Mouse (Mus musculus) embryonic facial prominence, embryonic 12.5 days (tissue): Measurements from ENCODE around the gene Ints5. TPM values are rescaled to one million over a fixed set of nuclear protein-coding genes. Genes with fewer than 3 reads are reported as not detected.

Source experiments
- ATAC-seq: fragments of 200-750 bp; cut with Nextera tagmentation; 2 replicates; pipeline ENCODE4 v1.8.0; 2017; ENCODE audit not compliant: insufficient number of reproducible peaks, insufficient read depth, low FRiP score, low TSS enrichment
- H3K27ac ChIP-seq: fragments of 300-500 bp; sonication (generic); 2 replicates; pipeline ENCODE4 v1.5.1; 2016; ENCODE audit warnings: mild to moderate bottlenecking
- H3K27me3 ChIP-seq: fragments of 300-500 bp; sonication (generic); 2 replicates; pipeline ENCODE4 v1.6.1; 2016; ENCODE audit warnings: mild to moderate bottlenecking, moderate library complexity
- H3K36me3 ChIP-seq: fragments of 300-500 bp; sonication (generic); 2 replicates; pipeline ENCODE4 v1.6.1; 2016; ENCODE audit warnings: mild to moderate bottlenecking
- H3K4me1 ChIP-seq: fragments of 300-500 bp; sonication (generic); 2 replicates; pipeline ENCODE4 v1.6.1; 2016
- H3K4me2 ChIP-seq: fragments of 300-500 bp; sonication (generic); replicated peaks from 2 replicates; pipeline ENCODE4 v1.6.1; 2016; ENCODE audit warnings: mild to moderate bottlenecking, moderate library complexity
- H3K4me3 ChIP-seq: fragments of 300-500 bp; sonication (generic); 2 replicates; pipeline ENCODE4 v1.5.1; 2016; ENCODE audit warnings: mild to moderate bottlenecking
- H3K9ac ChIP-seq: fragments of 300-500 bp; sonication (generic); 2 replicates; pipeline ENCODE4 v1.6.1; 2016; ENCODE audit warnings: mild to moderate bottlenecking, moderate library complexity
- H3K9me3 ChIP-seq: fragments of 300-500 bp; sonication (generic); 2 replicates; pipeline ENCODE4 v1.6.1; 2016; ENCODE audit warnings: mild to moderate bottlenecking, moderate library complexity
- WGBS: fragments of 180-500 bp; shearing (Covaris S2); methylation state at CpG from one replicate; pipeline ENCODE4 v1.1.7; 2016; 5-methylcytosine and 5-hydroxymethylcytosine counted together
- polyA plus RNA-seq: library from polyadenylated mRNA; unstranded; fragments of >200 nt; fragmentation: Nextera tagmentation; extraction: Ambion mirVana; gene quantifications from 2 replicates; pipeline ENCODE4 v1.2.1, GENCODE M21; 2016

Gene Ints5
- polyA plus RNA-seq, 1 experiment from 2014 or later, result 51.5 TPM

GRCm38 (mm10) chr19:8870838-8871237 is 22.0 kb upstream of the Ints5 start:
- ATAC-seq, result no peak; the same call in 1 of the 2 replicates
- peaks cover 28% of the 10 kb centered on the region for H3K36me3 ChIP-seq
- H3K27ac ChIP-seq, result peak overlapping the region; percentile 84
- H3K4me2 ChIP-seq, result peak overlapping the region; percentile 88
- H3K4me3 ChIP-seq, result peak overlapping the region; percentile 98
- H3K4me1 ChIP-seq, result peaks cover 7% of the 10 kb centered on the region
- WGBS, result 56% methylated on average over 9 of the region's 9 CpGs
- no peaks in the 10 kb centered on the region for H3K27me3 ChIP-seq
- no peaks in the 10 kb centered on the region for H3K9me3 ChIP-seq
- peak overlapping the region; percentile 98 for H3K9ac ChIP-seq

- peak; percentile 95 for ATAC-seq
Measured at GRCm38 (mm10) chr19:8871267-8872186, 21.3 kb upstream of the Ints5 start, which contains the start of gene Ubxn1. TSS of gene Ubxn1 (plus strand) at chr19:8871496.

GRCm38 (mm10) chr19:8872266-8872840 is 20.5 kb upstream of the Ints5 start:
- Histone ChIP-seq H3K9me3 (no peaks in the 10 kb centered on the region), H3K27ac (no peak overlapping the region), H3K4me3 (peak overlapping the region; percentile 98), H3K4me1 (peaks cover 7% of the 10 kb centered on the region), H3K36me3 (peaks cover 42% of the 10 kb centered on the region), H3K4me2 (peak overlapping the region; percentile 88), H3K27me3 (no peaks in the 10 kb centered on the region), H3K9ac (peak overlapping the region; percentile 98)
- 70% methylated on average over 10 of the region's 10 CpGs for WGBS
- no peak for ATAC-seq

More at GRCm38 (mm10) chr19:8871267-8872186, 21.3 kb upstream of the Ints5 start, which contains the start of gene Ubxn1:
- peak within 1 kb of the TSS; percentile 88 for H3K4me2 ChIP-seq
- H3K9ac ChIP-seq, result peak within 1 kb of the TSS; percentile 98
- H3K27me3 ChIP-seq, result no peaks in the 10 kb centered on the region
- under 1% methylated on average over 58 of the region's 59 CpGs for WGBS
- peak within 1 kb of the TSS; percentile 98 for H3K4me3 ChIP-seq
- peak within 1 kb of the TSS; percentile 84 for H3K27ac ChIP-seq
- H3K4me1 ChIP-seq, result peaks cover 7% of the 10 kb centered on the region
- peaks cover 34% of the 10 kb centered on the region for H3K36me3 ChIP-seq
- H3K9me3 ChIP-seq, result no peaks in the 10 kb centered on the region

GRCm38 (mm10) chr19:8875031-8875430 is 17.8 kb upstream of the Ints5 start:
- no peak overlapping the region for H3K4me2 ChIP-seq
- peaks cover 45% of the 10 kb centered on the region for H3K36me3 ChIP-seq
- 95% methylated on average over 7 of the region's 7 CpGs for WGBS

GRCm38 (mm10) chr19:8880311-8881033 is 12.3 kb upstream of the Ints5 start, which contains the start of gene Uqcc3:
TSS of gene Uqcc3 (minus strand) at chr19:8880923.
- Histone ChIP-seq H3K4me1 (peaks cover 9% of the 10 kb centered on the region; the same call in 1 of the 2 replicates), H3K9ac (peak within 1 kb of the TSS; percentile 89), H3K27ac (peak within 1 kb of the TSS; percentile 71), H3K4me3 (peak within 1 kb of the TSS; percentile 68), H3K9me3 (no peaks in the 10 kb centered on the region), H3K36me3 (peaks cover 21% of the 10 kb centered on the region), H3K27me3 (no peaks in the 10 kb centered on the region), H3K4me2 (peak within 1 kb of the TSS; percentile 82)
- WGBS, result under 1% methylated on average over 42 of the region's 42 CpGs
- ATAC-seq, result peak; percentile 95

More at GRCm38 (mm10) chr19:8875031-8875430, 17.8 kb upstream of the Ints5 start:
- Histone ChIP-seq H3K4me3 (no peak overlapping the region), H3K9ac (no peak overlapping the region), H3K4me1 (peaks cover 14% of the 10 kb centered on the region), H3K9me3 (no peaks in the 10 kb centered on the region), H3K27ac (no peak overlapping the region), H3K27me3 (no peaks in the 10 kb centered on the region)
- no peak for ATAC-seq

- peak overlapping the region; percentile 82 for H3K4me2 ChIP-seq
- ATAC-seq, result no peak
- 20% methylated on average over 3 of the region's 3 CpGs for WGBS
Measured at GRCm38 (mm10) chr19:8881034-8881392, 11.8 kb upstream of the Ints5 start.

GRCm38 (mm10) chr19:8883616-8884015 is 9.2 kb upstream of the Ints5 start, which contains the start of the genes Lbhd1 and Gm49403:
TSS of gene Lbhd1 (plus strand) at chr19:8883732.
TSS of gene Gm49403 (plus strand) at chr19:8883930.
- no peaks in the 10 kb centered on the region for H3K9me3 ChIP-seq
- H3K9ac ChIP-seq, result no peak within 1 kb of the TSS
- no peak within 1 kb of the TSS for H3K4me3 ChIP-seq
- ATAC-seq, result no peak
- WGBS, result 78% methylated on average over 3 of the region's 3 CpGs
- no peaks in the 10 kb centered on the region for H3K36me3 ChIP-seq
- H3K27ac ChIP-seq, result no peak within 1 kb of the TSS
- peaks cover 16% of the 10 kb centered on the region; the same call in 1 of the 2 replicates for H3K4me1 ChIP-seq
- H3K4me2 ChIP-seq, result no peak within 1 kb of the TSS
- no peaks in the 10 kb centered on the region for H3K27me3 ChIP-seq

More at GRCm38 (mm10) chr19:8881034-8881392, 11.8 kb upstream of the Ints5 start:
- no peak overlapping the region for H3K27ac ChIP-seq
- no peaks in the 10 kb centered on the region for H3K27me3 ChIP-seq
- peak overlapping the region; percentile 68 for H3K4me3 ChIP-seq
- H3K36me3 ChIP-seq, result peaks cover 16% of the 10 kb centered on the region
- no peaks in the 10 kb centered on the region for H3K9me3 ChIP-seq
- peaks cover 9% of the 10 kb centered on the region; the same call in 1 of the 2 replicates for H3K4me1 ChIP-seq
- peak overlapping the region; percentile 89 for H3K9ac ChIP-seq

GRCm38 (mm10) chr19:8886916-8887584 is 5.8 kb upstream of the Ints5 start:
- no peaks in the 10 kb centered on the region for H3K9me3 ChIP-seq
- peak overlapping the region; percentile 69; the same call in 1 of the 2 replicates for H3K4me3 ChIP-seq
- 35% methylated on average over 1 of the region's 1 CpGs for WGBS
- no peak overlapping the region for H3K9ac ChIP-seq
- no peak for ATAC-seq
- peaks cover 14% of the 10 kb centered on the region for H3K36me3 ChIP-seq
- H3K27ac ChIP-seq, result peak overlapping the region; percentile 85; the same call in 1 of the 2 replicates
- peak overlapping the region; percentile 81 for H3K4me2 ChIP-seq
- no peaks in the 10 kb centered on the region for H3K27me3 ChIP-seq
- H3K4me1 ChIP-seq, result peaks cover 10% of the 10 kb centered on the region; the same call in 1 of the 2 replicates

- Histone ChIP-seq H3K36me3 (peaks cover 14% of the 10 kb centered on the region), H3K27me3 (no peaks in the 10 kb centered on the region), H3K4me1 (peaks cover 10% of the 10 kb centered on the region; the same call in 1 of the 2 replicates), H3K9ac (peak overlapping the region; percentile 85), H3K4me3 (peak overlapping the region; percentile 69), H3K9me3 (no peaks in the 10 kb centered on the region), H3K4me2 (peak overlapping the region; percentile 81), H3K27ac (peak overlapping the region; percentile 85)
- ATAC-seq, result no peak
- 17% methylated on average over 19 of the region's 19 CpGs for WGBS
Measured at GRCm38 (mm10) chr19:8887585-8888463, 5.0 kb upstream of the Ints5 start.
